Mouse (Mus musculus) lung, embryonic 15.5 days (tissue): Measurements from ENCODE around the gene Gm26897. TPM values are rescaled to one million over a fixed set of nuclear protein-coding genes. Genes with fewer than 3 reads are reported as not detected.
A peak's percentile ranks its signal among the peaks of the same experiment; 100 is the strongest.

Source experiments
- ATAC-seq: fragments of 200-750 bp; cut with Nextera tagmentation; 2 replicates; pipeline ENCODE4 v1.8.0; 2017; ENCODE audit warnings: moderate number of reproducible peaks, borderline replicate concordance; ENCODE audit not compliant: low FRiP score, low TSS enrichment; ENCODE audit errors: extremely low read depth
- H3K27ac ChIP-seq: fragments of 300-500 bp; sonication (generic); 2 replicates; pipeline ENCODE4 v1.5.1; 2015; ENCODE audit warnings: moderate library complexity, mild to moderate bottlenecking, inconsistent platforms
- H3K27me3 ChIP-seq: fragments of 300-500 bp; sonication (generic); 2 replicates; pipeline ENCODE4 v1.6.1; 2015; ENCODE audit warnings: inconsistent platforms
- H3K36me3 ChIP-seq: fragments of 300-500 bp; sonication (generic); 2 replicates; pipeline ENCODE4 v1.6.1; 2015; ENCODE audit warnings: inconsistent platforms
- H3K4me1 ChIP-seq: fragments of 300-500 bp; sonication (generic); 2 replicates; pipeline ENCODE4 v1.6.1; 2015; ENCODE audit warnings: inconsistent platforms
- H3K4me2 ChIP-seq: fragments of 300-500 bp; sonication (generic); 2 replicates; pipeline ENCODE4 v1.6.1; 2015; ENCODE audit warnings: inconsistent platforms, mild to moderate bottlenecking, moderate library complexity
- H3K4me3 ChIP-seq: fragments of 300-500 bp; sonication (generic); 2 replicates; pipeline ENCODE4 v1.5.1; 2015; ENCODE audit warnings: mild to moderate bottlenecking, inconsistent platforms
- H3K9ac ChIP-seq: fragments of 300-500 bp; sonication (generic); 2 replicates; pipeline ENCODE4 v1.6.1; 2015; ENCODE audit warnings: inconsistent platforms
- H3K9me3 ChIP-seq: fragments of 300-500 bp; sonication (generic); 2 replicates; pipeline ENCODE4 v1.6.1; 2016; ENCODE audit warnings: inconsistent platforms
- WGBS: fragments of 180-500 bp; shearing (Covaris S2); methylation state at CpG from one replicate; pipeline ENCODE4 v1.1.7; 2015; 5-methylcytosine and 5-hydroxymethylcytosine counted together
- polyA plus RNA-seq: library from polyadenylated mRNA; unstranded; fragments of >200 nt; fragmentation: Nextera tagmentation; extraction: Ambion mirVana; gene quantifications from 2 replicates; pipeline ENCODE4 v1.2.1, GENCODE M21; 2015

The Gm26897 gene
- polyA plus RNA-seq, 1 experiment from 2014 or later: not detected

DNA sequence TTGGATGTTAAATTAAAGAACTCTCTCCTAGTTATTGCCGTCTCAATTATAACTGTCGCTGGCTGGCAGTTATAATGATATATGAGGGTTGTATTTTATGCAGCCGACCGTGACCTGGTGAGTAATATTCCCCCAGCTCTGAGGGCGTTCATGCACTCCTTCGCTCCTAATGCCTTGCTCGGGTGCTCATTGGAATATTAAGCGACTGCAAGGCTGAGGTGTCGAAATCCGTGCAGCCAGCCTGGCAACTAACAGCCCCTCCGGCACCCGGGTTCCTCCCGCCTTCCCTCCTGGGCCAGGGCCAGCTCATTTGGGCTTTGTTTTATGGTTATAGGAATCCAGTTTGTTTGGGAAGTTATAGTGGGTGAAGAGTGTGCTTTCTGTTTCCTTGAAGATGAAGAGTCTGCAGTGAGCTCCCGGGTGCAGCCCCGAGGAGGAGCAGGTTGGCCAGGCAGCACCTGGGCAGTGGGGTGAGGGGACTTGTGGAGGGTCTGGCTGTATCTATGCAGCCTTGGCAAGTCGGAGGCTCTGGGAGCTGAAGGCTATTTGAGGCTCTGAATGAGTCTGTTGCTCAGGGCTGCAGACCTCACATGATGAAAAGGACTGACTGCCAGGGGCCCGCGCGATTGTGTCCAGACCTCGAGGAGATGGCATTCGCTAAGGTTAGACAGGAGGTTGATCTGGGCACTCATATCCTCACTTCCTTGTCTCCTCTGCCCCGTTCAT is 8.4 kb upstream of the Gm26897 start:
- Histone ChIP-seq H3K27me3 (no peaks in the 10 kb centered on the region; the same call in 1 of the 2 replicates), H3K9me3 (no peaks in the 10 kb centered on the region), H3K36me3 (no peaks in the 10 kb centered on the region), H3K4me1 (0 out of 2 replicates have a peak, but pooled peaks cover 9% of the 10 kb centered on the region), H3K4me2 (no peak overlapping the region), H3K4me3 (no peak overlapping the region), H3K27ac (no peak overlapping the region), H3K9ac (no peak overlapping the region)
- no peak for ATAC-seq
- 50% methylated on average over 22 of the region's 22 CpGs for WGBS

DNA sequence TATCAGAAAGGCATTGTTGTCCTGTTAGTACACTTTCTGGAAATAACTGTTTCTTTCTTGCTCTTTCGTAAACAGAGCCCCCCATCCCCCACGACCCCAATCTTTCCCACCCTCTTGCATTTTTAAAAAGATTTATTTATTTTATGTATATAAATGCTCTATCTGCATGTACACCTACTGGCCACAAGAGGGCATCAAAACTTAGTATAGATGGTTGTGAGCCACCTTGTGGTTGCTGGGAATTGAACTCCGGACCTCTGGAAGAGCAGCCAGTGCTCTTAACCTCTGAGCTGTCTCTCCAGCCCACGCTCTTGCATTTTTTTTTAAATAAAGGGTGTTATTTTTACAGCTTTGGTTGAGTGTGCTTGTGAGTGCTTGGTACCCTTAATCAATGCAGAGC is 5.3 kb upstream of the Gm26897 start:
- Histone ChIP-seq H3K4me3 (no peak overlapping the region), H3K9ac (no peak overlapping the region), H3K36me3 (no peaks in the 10 kb centered on the region), H3K27me3 (no peaks in the 10 kb centered on the region), H3K4me1 (0 out of 2 replicates have a peak, but pooled peaks cover 4% of the 10 kb centered on the region), H3K9me3 (no peaks in the 10 kb centered on the region), H3K27ac (no peak overlapping the region), H3K4me2 (no peak overlapping the region)
- no peak for ATAC-seq
- 80% methylated on average over 4 of the region's 4 CpGs for WGBS

DNA sequence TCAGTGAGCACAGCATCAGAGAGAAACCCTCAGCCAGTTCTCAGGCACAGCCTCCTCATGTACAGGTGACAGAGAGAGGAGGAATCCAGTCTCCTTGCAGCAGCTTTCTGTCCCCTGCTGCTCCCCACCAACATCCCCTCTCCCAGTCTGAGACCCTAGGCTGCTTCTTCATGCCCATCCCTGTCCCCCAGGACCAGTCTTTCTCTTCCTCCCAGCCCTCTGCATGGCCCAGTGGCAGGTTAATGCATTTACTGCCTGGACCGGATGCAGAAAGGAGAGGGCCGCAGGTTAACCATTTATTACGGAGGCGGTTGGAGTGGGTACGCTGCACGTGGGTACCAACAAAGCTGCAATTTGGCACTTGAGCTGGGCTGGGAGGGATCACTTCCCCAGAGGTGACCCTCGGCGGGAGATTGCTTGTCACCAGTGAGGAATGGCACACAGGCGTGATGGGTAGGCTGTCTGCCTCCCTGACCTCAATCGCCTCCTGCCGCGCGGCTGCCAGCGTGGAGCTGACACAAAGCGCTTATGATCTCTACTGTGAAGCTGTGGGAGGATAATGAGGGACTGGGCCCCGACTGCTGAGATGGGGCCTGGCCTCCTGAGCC is 3.1 kb upstream of the Gm26897 start:
- 16% methylated on average over 16 of the region's 16 CpGs for WGBS

DNA sequence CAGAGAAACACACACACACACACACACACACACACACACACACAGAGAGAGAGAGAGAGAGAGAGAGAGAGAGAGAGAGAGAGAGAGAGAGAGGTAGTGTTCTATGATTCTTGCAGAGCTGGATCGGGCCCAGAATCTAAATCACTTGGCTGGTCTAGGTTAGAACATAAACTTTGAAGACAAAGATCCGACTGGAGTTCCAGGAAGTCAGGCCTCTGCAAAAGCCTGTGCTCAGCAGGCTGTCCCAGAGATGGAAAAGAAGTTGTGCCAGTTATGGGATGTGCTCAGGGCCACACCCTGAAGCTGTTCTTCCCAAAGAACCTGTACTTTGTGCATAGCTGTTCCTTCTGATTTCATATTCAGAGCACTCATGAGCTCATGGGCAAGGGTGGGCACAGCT is 1.5 kb upstream of the Gm26897 start:
- no peak overlapping the region for H3K4me3 ChIP-seq
- no peak overlapping the region for H3K9ac ChIP-seq
- no peaks in the 10 kb centered on the region for H3K36me3 ChIP-seq
- no peak overlapping the region for H3K27ac ChIP-seq
- 60% methylated on average over 2 of the region's 2 CpGs for WGBS
- H3K4me2 ChIP-seq: no peak overlapping the region
- no peak for ATAC-seq
- no peaks in the 10 kb centered on the region for H3K9me3 ChIP-seq
- no peaks in the 10 kb centered on the region for H3K27me3 ChIP-seq
- no peaks in the 10 kb centered on the region for H3K4me1 ChIP-seq

More for the DNA sequence above, 3.1 kb upstream of the Gm26897 start:
- H3K4me1 ChIP-seq: no peaks in the 10 kb centered on the region
- no peak overlapping the region for H3K4me3 ChIP-seq
- H3K4me2 ChIP-seq: no peak overlapping the region
- H3K9me3 ChIP-seq: no peaks in the 10 kb centered on the region
- no peak overlapping the region for H3K9ac ChIP-seq
- no peak for ATAC-seq
- no peaks in the 10 kb centered on the region for H3K27me3 ChIP-seq
- H3K27ac ChIP-seq: no peak overlapping the region
- no peaks in the 10 kb centered on the region for H3K36me3 ChIP-seq

DNA sequence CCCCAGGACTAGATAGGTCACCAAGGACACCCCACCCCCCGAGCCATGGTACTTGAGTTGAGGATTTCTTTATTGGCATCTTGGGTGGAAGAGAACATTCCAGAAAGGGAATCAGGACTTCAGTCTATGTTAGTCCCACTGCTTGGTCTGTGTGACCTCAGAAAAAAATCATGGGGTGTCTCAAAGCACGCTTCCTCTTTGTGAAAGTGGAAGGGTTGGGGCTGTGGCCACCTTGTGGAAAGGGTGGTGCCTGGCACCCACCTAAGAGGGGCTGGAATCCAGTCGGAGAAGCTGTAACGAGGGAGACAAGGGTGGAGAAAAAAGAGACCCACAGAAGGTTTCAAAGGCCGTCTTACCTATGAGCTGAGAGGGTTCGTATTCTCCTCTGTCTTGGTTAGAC is 5.8 kb downstream of the Gm26897 start:
- Histone ChIP-seq H3K9ac (no peak overlapping the region), H3K27ac (no peak overlapping the region), H3K9me3 (no peaks in the 10 kb centered on the region), H3K36me3 (no peaks in the 10 kb centered on the region), H3K4me3 (no peak overlapping the region), H3K4me1 (0 out of 2 replicates have a peak, but pooled peaks cover 4% of the 10 kb centered on the region), H3K4me2 (no peak overlapping the region), H3K27me3 (0 out of 2 replicates have a peak, but pooled peaks cover 4% of the 10 kb centered on the region)
- WGBS: 50% methylated on average over 6 of the region's 6 CpGs
- no peak for ATAC-seq

DNA sequence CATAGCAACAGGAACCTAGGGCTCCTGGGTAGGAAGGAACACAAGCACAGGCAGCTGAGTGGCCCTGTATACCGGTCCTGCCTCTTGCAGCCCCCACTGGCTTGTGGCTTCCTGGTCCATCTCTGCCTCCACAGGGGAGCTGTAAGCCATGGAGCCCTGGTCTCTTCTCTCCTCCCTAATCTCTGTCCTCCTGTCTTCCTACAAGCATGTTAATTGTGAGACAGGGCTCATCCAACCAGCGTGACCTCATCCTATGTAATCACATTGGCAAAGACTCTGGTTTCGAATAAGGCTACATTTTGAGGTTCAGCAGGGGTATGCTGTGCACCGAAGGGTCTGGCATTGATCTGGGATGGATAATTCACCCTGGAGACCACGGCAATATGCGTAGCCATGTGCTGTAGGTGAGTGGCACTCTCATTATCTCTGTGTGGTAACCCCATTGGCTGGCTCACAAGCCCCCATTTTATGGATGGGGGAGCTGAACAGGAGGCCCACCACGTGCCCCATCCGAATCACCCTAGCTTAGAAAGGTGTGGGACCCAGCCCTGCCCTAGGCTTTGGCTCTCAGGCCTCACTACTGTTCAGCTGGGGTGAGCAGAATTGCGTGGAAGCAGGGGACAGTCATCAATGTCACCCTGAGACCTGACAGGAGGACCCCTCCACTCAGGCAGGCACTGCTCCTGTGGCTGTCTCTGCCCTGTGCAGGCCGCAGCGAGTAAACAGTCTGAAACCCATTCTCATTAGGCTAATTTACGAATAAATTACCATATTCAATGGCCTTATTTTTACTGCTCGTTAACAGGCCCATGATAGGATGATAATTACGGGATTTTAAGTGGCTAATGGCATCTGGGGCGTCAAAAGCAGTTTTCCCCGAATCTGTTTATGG is 6.9 kb downstream of the Gm26897 start:
- Histone ChIP-seq H3K4me3 (no peak overlapping the region), H3K9ac (no peak overlapping the region), H3K27me3 (0 out of 2 replicates have a peak, but pooled peaks cover 4% of the 10 kb centered on the region), H3K4me2 (no peak overlapping the region), H3K27ac (no peak overlapping the region), H3K9me3 (no peaks in the 10 kb centered on the region), H3K36me3 (no peaks in the 10 kb centered on the region), H3K4me1 (0 out of 2 replicates have a peak, but pooled peaks cover 4% of the 10 kb centered on the region)
- no peak for ATAC-seq
- WGBS: 48% methylated on average over 16 of the region's 16 CpGs

DNA sequence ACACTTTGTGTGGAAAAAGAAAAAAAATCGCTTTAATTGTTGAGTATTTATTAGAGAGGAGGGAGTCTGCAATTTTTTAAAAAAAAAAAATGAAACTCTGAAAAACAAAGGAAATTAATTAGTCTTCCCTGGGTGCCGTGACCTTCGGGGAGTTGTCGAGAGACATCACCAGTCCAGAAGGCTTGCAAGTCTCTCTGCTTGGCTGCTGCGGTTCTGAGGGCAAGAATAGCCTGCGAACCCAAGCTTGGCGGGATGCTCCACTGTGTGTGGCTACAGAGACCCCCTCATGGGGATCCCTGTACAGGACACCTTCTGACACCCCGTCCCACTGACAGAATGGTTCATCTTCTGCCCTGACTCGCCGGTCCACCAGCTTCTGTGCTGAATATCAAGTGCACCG is 7.6 kb downstream of the Gm26897 start:
- H3K27ac ChIP-seq: no peak overlapping the region
- H3K9ac ChIP-seq: no peak overlapping the region
- WGBS: 23% methylated on average over 11 of the region's 11 CpGs
- H3K4me1 ChIP-seq: 0 out of 2 replicates have a peak, but pooled peaks cover 4% of the 10 kb centered on the region
- H3K27me3 ChIP-seq: 0 out of 2 replicates have a peak, but pooled peaks cover 4% of the 10 kb centered on the region
- H3K36me3 ChIP-seq: no peaks in the 10 kb centered on the region
- H3K4me2 ChIP-seq: no peak overlapping the region
- no peaks in the 10 kb centered on the region for H3K9me3 ChIP-seq
- no peak for ATAC-seq
- no peak overlapping the region for H3K4me3 ChIP-seq

DNA sequence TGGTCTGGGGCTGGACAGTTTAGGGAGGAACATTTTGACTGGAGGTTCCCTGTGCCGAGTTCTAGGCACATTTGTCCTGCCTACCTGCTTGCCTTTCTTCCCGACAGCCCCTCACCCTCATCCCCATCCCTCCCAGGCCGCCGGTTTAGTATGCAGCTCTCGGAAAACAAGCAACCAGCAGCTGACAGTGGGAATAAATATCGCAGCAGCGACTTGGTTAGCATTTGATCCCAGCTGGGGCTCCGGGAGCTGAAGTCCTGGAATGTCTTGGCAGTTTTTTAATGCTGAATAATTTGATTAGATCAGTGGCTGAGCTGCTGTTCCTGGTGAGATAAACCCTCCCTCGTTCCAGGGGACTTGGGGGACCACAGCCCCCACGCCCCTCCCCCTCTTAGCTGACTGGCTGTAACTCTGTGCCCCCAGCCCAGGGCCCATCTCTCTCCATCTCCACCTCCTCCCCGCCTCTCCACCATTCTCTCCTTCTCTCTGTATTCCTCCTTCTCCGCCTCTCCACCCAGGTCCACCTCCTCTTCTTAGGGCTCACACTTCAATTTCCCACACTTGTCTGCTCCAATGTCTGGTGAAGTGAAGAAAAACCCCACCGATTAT is 8.7 kb downstream of the Gm26897 start:
- no peak overlapping the region for H3K4me2 ChIP-seq
- H3K27me3 ChIP-seq: 0 out of 2 replicates have a peak, but pooled peaks cover 4% of the 10 kb centered on the region
- H3K9me3 ChIP-seq: no peaks in the 10 kb centered on the region
- no peak overlapping the region for H3K27ac ChIP-seq
- WGBS: 21% methylated on average over 13 of the region's 13 CpGs
- H3K9ac ChIP-seq: no peak overlapping the region
- H3K36me3 ChIP-seq: no peaks in the 10 kb centered on the region
- peak; percentile 25; the same call in 1 of the 2 replicates for ATAC-seq
- 0 out of 2 replicates have a peak, but pooled peaks cover 4% of the 10 kb centered on the region for H3K4me1 ChIP-seq
- H3K4me3 ChIP-seq: no peak overlapping the region

DNA sequence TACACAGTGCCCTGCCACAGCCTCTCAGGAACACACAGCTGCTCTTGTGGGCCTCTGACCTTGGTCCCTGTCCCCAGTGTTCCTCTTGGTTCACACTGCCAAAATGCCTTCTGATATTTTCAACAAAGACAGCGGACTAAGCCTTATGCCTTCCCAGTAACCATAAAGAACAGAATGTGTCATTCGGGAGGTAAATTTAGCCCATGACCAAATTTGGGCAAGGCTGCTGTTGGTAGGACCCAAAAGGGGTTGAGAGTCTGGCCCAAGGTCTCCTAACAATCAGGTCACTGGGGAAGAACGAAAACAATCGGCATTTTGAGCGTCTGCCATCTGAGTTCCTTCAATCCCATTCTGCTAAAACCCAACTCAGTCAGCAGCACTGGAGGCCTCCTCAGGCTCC is 15.9 kb downstream of the Gm26897 start:
- Histone ChIP-seq H3K4me2 (no peak overlapping the region), H3K27ac (peak overlapping the region; percentile 29; the same call in 1 of the 2 replicates), H3K36me3 (no peaks in the 10 kb centered on the region), H3K9ac (no peak overlapping the region), H3K9me3 (no peaks in the 10 kb centered on the region), H3K27me3 (no peaks in the 10 kb centered on the region), H3K4me3 (no peak overlapping the region), H3K4me1 (peaks cover 4% of the 10 kb centered on the region; the same call in 1 of the 2 replicates)
- 76% methylated on average over 5 of the region's 5 CpGs for WGBS
- no peak for ATAC-seq

DNA sequence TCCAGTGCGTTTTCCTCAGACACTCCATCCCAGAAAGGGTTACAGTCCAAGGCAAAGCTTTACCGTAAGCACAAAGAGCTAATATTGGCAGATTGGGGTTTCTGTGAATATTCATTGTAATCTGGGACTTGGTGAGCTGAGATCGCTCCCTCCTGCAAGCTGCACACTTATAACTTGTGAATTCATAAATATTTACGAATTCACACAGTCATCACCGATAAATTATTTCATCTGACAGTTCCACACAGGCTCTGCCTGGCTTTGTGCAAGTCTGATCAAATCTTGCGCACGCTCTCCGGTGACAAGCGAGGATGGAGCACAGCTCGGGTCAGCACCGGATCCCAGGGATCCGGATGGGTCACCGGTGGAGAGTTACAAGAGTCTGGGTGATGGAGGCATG is 16.4 kb downstream of the Gm26897 start:
- no peak overlapping the region; the same call in 1 of the 2 replicates for H3K27ac ChIP-seq
- peaks cover 5% of the 10 kb centered on the region; the same call in 1 of the 2 replicates for H3K4me1 ChIP-seq
- no peak overlapping the region for H3K9ac ChIP-seq
- 62% methylated on average over 13 of the region's 13 CpGs for WGBS
- H3K27me3 ChIP-seq: no peaks in the 10 kb centered on the region
- H3K4me2 ChIP-seq: no peak overlapping the region
- no peaks in the 10 kb centered on the region for H3K36me3 ChIP-seq
- no peaks in the 10 kb centered on the region for H3K9me3 ChIP-seq
- no peak overlapping the region for H3K4me3 ChIP-seq
- no peak for ATAC-seq

DNA sequence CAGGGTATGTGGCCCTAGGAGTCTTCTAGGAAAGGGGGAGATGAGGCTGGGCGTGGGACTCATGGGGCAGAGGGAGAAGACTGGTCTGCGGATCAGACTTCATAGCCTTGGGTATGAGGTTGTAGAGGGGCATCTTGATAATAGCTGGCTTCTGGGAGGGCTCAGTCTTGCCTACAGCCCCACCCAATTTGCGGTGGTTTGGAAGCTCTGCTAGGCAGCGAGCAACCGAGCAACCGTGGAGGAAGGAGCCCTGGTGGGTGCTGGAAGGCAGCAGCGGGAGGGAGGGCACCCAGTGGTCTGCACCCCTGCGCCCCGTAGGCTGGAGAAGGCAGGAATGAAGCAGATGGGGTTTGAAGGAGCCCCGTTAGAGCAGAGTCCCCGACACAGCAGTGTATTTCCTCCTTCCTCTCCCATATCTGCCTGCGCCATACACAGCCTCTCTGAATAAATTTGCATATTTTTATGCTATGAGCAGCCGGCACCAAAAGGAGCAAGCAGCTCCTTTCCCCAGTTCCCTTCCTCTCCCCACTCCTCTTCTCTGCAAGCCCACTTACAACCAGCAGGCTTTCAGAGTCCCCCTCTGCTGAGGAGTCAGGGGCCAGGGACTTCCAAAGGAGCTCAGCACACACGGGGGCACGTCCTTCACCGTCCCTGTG is 20.9 kb downstream of the Gm26897 start:
- H3K9me3 ChIP-seq: no peaks in the 10 kb centered on the region
- H3K4me3 ChIP-seq: no peak overlapping the region
- H3K36me3 ChIP-seq: no peaks in the 10 kb centered on the region
- H3K4me1 ChIP-seq: peaks cover 5% of the 10 kb centered on the region; the same call in 1 of the 2 replicates
- H3K4me2 ChIP-seq: peak overlapping the region; percentile 32
- H3K9ac ChIP-seq: no peak overlapping the region
- H3K27me3 ChIP-seq: no peaks in the 10 kb centered on the region
- ATAC-seq: no peak
- no peak overlapping the region for H3K27ac ChIP-seq
- WGBS: 36% methylated on average over 15 of the region's 16 CpGs
